ENCODE assay signal across 14 mouse cellular contexts in the genomic region with DNA sequence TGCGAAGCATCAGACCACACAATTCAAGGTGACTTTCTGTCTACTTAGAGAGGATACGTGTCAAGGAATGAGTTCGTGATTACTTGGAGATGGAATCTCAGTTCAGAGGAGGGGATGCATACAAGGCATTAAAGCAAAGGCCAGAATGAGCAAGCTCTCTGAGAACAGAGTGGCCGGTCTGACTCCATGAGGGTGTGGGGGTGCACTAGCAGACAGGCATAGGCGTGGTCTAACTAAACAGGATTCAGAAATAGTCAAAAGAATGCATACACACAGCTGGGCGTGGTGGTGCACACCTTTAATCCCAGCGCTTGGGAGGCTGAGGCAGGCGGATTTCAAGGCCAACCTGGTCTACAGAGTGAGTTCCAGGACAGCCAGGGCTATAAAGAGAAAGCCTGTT. TPM values are rescaled to one million over a fixed set of nuclear protein-coding genes. Genes with fewer than 3 reads are reported as not detected.
"Had no signal": no experiment of that assay in that cellular context is flagged by ENCODE, and none has a peak within 500 bp of the region (broad histone marks: within the 10 kb centered on the region; RNA-seq: fewer than 3 reads in every experiment).

No protein-coding gene starts in this region.

- DNase-seq: lung, adult 18-20 months; lung, embryonic 14.5 days; lung, postnatal 4 days; midbrain, embryonic 14.5 days; retina, postnatal 1 day; right cerebral cortex, adult 18-20 months; right cerebral cortex, postnatal 25 days; right cerebral cortex, postnatal 4 days; spleen, adult 18-20 months; thymus, adult 18-20 months; thymus, postnatal 14 days; thymus, postnatal 36 days had no signal

RNA-seq across cellular contexts. Expression of a gene that starts 33.3 kb away (rescaled TPM):
- total RNA-seq: megakaryocyte, adult 5-6 weeks; megakaryocyte-erythroid progenitor cell, adult 5-6 weeks had no signal
